Mouse (Mus musculus): ENCODE results near the gene Pigs. TPM values are rescaled to one million over a fixed set of nuclear protein-coding genes. Genes with fewer than 3 reads are reported as not detected.

Pigs gene
- polyA plus RNA-seq, 2 experiments, result 19.6 to 23.5 TPM

DNA sequence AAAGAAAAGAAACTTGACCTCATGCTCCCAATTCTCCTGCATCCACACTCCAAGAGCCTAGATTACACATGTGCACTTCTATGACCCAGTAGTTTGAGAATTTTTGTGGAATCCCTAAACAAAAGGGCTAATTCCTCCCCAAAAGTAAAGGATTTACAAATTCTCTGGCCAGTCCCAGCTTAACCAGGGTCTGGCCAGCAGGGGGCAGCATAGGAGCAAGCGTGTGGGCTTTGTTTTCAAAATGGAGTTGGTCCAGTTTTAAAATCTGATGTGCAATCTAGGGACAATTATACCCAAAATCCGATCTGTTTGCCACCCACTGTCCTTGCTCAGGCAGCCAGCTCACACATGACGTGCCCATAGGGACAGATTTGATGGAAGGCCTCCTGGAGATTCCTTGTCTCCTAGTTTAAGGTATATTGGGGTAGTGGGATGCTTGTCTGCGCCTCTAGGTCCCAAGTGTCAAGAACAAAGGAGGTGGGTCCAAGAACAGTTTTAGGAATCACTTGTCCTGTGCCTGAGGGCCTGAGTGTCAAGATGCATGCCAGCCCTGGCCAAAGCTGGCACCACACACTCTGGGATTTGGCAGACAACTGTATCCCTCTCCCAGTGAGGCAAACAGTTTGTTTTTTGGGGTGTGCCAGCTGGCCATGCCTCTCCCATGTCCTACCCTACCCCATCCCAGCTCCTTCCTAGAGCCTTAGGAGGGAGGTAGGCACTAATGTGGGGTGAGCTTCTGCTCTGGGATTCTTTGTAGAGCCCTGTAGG, 27.4 kb downstream of the Pigs start:
- ATAC-seq (ENCODE audit: insufficient read depth) (no peak), DNase-seq (ENCODE audit: low read depth in 3 of 3, low spot score in 3 of 3) (no peak)
- H3K36me3 ChIP-seq (replicated peaks; ENCODE audit: control insufficient read depth, insufficient read depth, low read depth), result no peaks in the 10 kb centered on the region
- no peak overlapping the region for H3K4me3 ChIP-seq (ENCODE audit: insufficient read depth in 1 of 2, low read depth in 2 of 2, low read length in 2 of 2)
- no peak overlapping the region for H3K9ac ChIP-seq (replicated peaks)
- H3K9me3 ChIP-seq (ENCODE audit: control insufficient read depth, low read length), result no peaks in the 10 kb centered on the region
- H3K4me1 ChIP-seq (replicated peaks; ENCODE audit: control insufficient read depth in 2 of 2, insufficient read depth in 2 of 2, low read length in 1 of 2), result peaks cover 0 to 2% of the 10 kb centered on the region in 2 experiments; a peak in 1 of 4 replicates
- H3K4me2 ChIP-seq (ENCODE audit: low read depth), result no peak overlapping the region
- 28% methylated on average over 4 of the region's 4 CpGs for WGBS (ENCODE audit: insufficient replicate concordance)
- H3K27ac ChIP-seq, result no peak overlapping the region
- TF ChIP-seq EP300 (IDR thresholded peaks at IDR 0.05; ENCODE audit: low read depth) (no peak), CTCF (IDR thresholded peaks at IDR 0.05; ENCODE audit: low read depth) (peak; percentile 90)
- no peaks in the 10 kb centered on the region for H3K27me3 ChIP-seq (ENCODE audit: control insufficient read depth, insufficient read depth, low read length)

GRCm38 (mm10) chr11:78358330-78359007, 30.3 kb downstream of the Pigs start:
- no peak overlapping the region for H3K27ac ChIP-seq
- H3K36me3 ChIP-seq (replicated peaks; ENCODE audit: control insufficient read depth, insufficient read depth, low read depth), result no peaks in the 10 kb centered on the region
- H3K27me3 ChIP-seq (ENCODE audit: control insufficient read depth, insufficient read depth, low read length), result no peaks in the 10 kb centered on the region
- no peak overlapping the region for H3K4me3 ChIP-seq (ENCODE audit: insufficient read depth in 1 of 2, low read depth in 2 of 2, low read length in 2 of 2)
- DNase-seq (ENCODE audit: low read depth in 3 of 3, low spot score in 3 of 3) (no peak), ATAC-seq (ENCODE audit: insufficient read depth) (no peak)
- no peak overlapping the region for H3K4me2 ChIP-seq (ENCODE audit: low read depth)
- H3K9ac ChIP-seq (replicated peaks), result no peak overlapping the region
- H3K4me1 ChIP-seq (replicated peaks; ENCODE audit: control insufficient read depth in 2 of 2, insufficient read depth in 2 of 2, low read length in 1 of 2), result peaks cover 0 to 2% of the 10 kb centered on the region in 2 experiments; a peak in 1 of 4 replicates
- TF ChIP-seq EP300 (IDR thresholded peaks at IDR 0.05; ENCODE audit: low read depth) (no peak), CTCF (IDR thresholded peaks at IDR 0.05; ENCODE audit: low read depth) (peak; percentile 87)
- WGBS (ENCODE audit: insufficient replicate concordance), result 22% methylated on average over 22 of the region's 22 CpGs
- H3K9me3 ChIP-seq (ENCODE audit: control insufficient read depth, low read length), result no peaks in the 10 kb centered on the region

DNA sequence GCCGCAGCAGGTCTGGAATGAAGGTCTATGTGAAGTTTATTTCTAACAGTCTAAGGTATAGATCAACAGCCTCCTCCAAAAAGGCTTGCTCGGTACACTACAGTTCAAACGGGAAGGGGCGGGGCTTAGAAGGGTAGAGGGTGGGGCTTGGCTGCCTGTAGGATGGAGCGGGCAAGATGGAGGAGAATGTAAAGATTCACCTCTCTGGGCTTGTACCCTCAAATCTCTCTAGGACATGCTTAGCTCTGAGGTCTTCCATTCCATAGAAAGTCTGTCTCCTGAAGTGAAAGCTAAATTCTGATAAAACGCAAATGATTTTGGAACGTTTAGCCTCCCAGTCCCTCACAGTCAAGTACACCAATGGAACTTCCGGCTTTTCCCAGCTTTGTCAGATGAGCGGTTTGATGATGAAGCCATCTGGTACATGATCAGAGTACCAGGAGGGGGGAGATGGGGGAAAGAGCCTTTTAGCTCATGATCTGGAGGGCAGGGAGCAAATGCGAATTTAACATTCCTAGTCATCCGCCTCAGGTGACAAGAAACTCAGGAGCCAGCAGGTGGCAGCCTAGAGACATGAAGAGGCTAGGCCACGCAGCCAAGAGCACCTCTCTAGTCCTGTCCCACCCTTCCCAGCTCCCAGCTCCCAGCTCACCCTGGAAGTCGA, 32.0 kb downstream of the Pigs start:
- Histone ChIP-seq H3K4me2 (ENCODE audit: low read depth) (peak overlapping the region; percentile 72), H3K4me3 (ENCODE audit: insufficient read depth in 1 of 2, low read depth in 2 of 2, low read length in 2 of 2) (peak overlapping the region; percentile 49 to 52), H3K27ac (no peak overlapping the region), H3K9me3 (ENCODE audit: control insufficient read depth, low read length) (no peaks in the 10 kb centered on the region), H3K36me3 (replicated peaks; ENCODE audit: control insufficient read depth, insufficient read depth, low read depth) (no peaks in the 10 kb centered on the region), H3K9ac (replicated peaks) (no peak overlapping the region), H3K4me1 (replicated peaks; ENCODE audit: control insufficient read depth in 2 of 2, insufficient read depth in 2 of 2, low read length in 1 of 2) (peaks cover 0 to 2% of the 10 kb centered on the region in 2 experiments; a peak in 1 of 4 replicates), H3K27me3 (ENCODE audit: control insufficient read depth, insufficient read depth, low read length) (no peaks in the 10 kb centered on the region)
- WGBS (ENCODE audit: insufficient replicate concordance), result 8% methylated on average over 13 of the region's 13 CpGs
- TF ChIP-seq EP300 (IDR thresholded peaks at IDR 0.05; ENCODE audit: low read depth) (no peak), CTCF (IDR thresholded peaks at IDR 0.05; ENCODE audit: low read depth) (peak; percentile 87)
- peak; percentile 76; the same call in 1 of the 2 replicates for ATAC-seq (ENCODE audit: insufficient read depth)
- peak; percentile 50 to 70 (median 57) for DNase-seq (ENCODE audit: low read depth in 3 of 3, low spot score in 3 of 3)

DNA sequence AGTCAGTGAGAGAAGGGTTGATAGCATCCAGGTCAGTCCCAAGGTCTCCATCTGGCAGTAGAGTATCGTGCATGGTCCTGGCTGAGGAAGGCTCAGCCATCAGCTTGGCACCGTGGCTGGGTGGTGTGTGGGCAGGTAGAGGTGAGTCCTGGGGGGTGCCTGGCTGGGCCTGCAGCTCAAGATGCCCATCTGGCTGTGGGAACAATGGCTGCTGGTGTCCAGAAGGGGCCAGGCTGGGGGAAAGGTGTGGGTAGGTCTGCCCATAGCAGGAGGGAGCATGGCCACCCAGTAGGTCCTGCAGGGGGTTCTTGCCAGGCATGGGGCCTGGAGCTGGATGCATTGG, 32.5 kb downstream of the Pigs start:
- Histone ChIP-seq H3K9me3 (ENCODE audit: control insufficient read depth, low read length) (no peaks in the 10 kb centered on the region), H3K4me1 (replicated peaks; ENCODE audit: control insufficient read depth in 2 of 2, insufficient read depth in 2 of 2, low read length in 1 of 2) (peaks cover 0 to 2% of the 10 kb centered on the region in 2 experiments; a peak in 1 of 4 replicates), H3K4me3 (ENCODE audit: insufficient read depth in 1 of 2, low read depth in 2 of 2, low read length in 2 of 2) (no peak overlapping the region), H3K36me3 (replicated peaks; ENCODE audit: control insufficient read depth, insufficient read depth, low read depth) (no peaks in the 10 kb centered on the region), H3K9ac (replicated peaks) (no peak overlapping the region), H3K27me3 (ENCODE audit: control insufficient read depth, insufficient read depth, low read length) (no peaks in the 10 kb centered on the region), H3K4me2 (ENCODE audit: low read depth) (peak overlapping the region; percentile 72; the same call in 1 of the 2 replicates), H3K27ac (no peak overlapping the region)
- TF ChIP-seq EP300 (IDR thresholded peaks at IDR 0.05; ENCODE audit: low read depth) (no peak), CTCF (IDR thresholded peaks at IDR 0.05; ENCODE audit: low read depth) (no peak)
- WGBS (ENCODE audit: insufficient replicate concordance), result 57% methylated on average over 2 of the region's 2 CpGs
- ATAC-seq (ENCODE audit: insufficient read depth) (no peak), DNase-seq (ENCODE audit: low read depth in 3 of 3, low spot score in 3 of 3) (no peak)

Measured in liver, embryonic 14.5 days (tissue).